Mouse (Mus musculus): ENCODE results near the gene Tbc1d13. TPM values are rescaled to one million over a fixed set of nuclear protein-coding genes. Genes with fewer than 3 reads are reported as not detected.
"Not testable (repeated sequence)": the region's sequence is repeated elsewhere in the genome, so short reads cannot be mapped to it uniquely, and the experiment has no call there.

The Tbc1d13 gene
- total and polyA plus RNA-seq, 2 experiments, result 25.8 to 42.6 TPM

DNA sequence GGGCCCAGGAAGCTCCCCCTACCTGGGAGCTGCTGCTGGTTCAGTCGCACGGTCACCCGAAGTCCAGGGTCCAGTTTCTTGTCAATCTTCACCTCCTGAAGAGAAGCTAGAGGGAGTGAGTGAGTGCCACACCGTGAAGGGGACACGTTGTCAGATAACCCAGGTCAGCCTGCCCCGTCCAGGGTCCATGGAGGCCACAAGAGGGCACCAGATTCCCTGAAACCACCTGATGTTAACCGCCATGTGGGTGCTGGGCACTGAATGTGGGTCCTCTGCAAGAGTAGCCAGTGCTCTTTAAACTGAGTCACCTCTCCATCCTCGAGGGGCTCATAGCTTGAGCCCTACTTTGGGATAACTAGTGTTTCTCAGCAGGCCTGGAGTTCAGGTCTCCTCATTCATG, 42.4 kb downstream of the Tbc1d13 start:
- Histone ChIP-seq H3K36me3 (ENCODE audit: control insufficient read depth, insufficient read depth, low read length) (0 out of 2 replicates have a peak, but pooled peaks cover 2% of the 10 kb centered on the region), H3K27ac (replicated peaks; ENCODE audit: insufficient read depth, low read depth, low read length) (no peak overlapping the region), H3K79me2 (ENCODE audit: control insufficient read depth, insufficient read depth, low read length) (peaks cover 8% of the 10 kb centered on the region; the same call in 1 of the 2 replicates), H3K4me3 (ENCODE audit: insufficient read depth, low read depth, low read length) (no peak overlapping the region), H3K27me3 (ENCODE audit: control insufficient read depth, insufficient read depth, low read length) (no peaks in the 10 kb centered on the region), H3K9ac (ENCODE audit: low read depth, low read length) (no peak overlapping the region), H3K4me1 (ENCODE audit: control insufficient read depth, insufficient read depth, low read length) (peaks cover 24% of the 10 kb centered on the region)
- no peak for TF ChIP-seq POLR2A (IDR thresholded peaks at IDR 0.05; ENCODE audit: extremely low read depth, insufficient read depth, low read length)
- peak; percentile 58 for TF ChIP-seq CTCF (IDR thresholded peaks at IDR 0.05; ENCODE audit: low read depth, low read length)
- no peak for DNase-seq (ENCODE audit: extremely low read depth, low read depth, low spot score)
- 87% methylated on average over 8 of the region's 8 CpGs for WGBS

DNA sequence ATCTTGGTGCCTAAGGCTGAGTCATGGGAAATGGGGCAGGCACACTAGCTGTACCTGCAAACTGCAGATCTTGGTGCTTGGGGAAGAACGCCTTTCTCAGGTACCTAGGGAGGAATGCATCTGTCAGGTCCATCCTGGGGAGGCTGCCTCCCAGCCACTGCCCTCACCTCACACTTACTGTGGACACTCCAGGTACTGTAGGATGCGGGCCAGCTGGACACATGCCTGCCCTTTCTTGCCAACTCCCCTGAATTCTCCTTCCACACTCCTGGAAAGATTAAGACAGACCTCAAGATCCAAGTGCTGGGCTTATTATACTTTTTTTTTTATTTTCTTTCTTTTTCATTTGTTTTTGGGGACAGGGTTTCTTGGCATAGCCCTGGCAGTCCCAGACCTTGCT, 43.0 kb downstream of the Tbc1d13 start:
- H3K36me3 ChIP-seq (ENCODE audit: control insufficient read depth, insufficient read depth, low read length), result 0 out of 2 replicates have a peak, but pooled peaks cover 2% of the 10 kb centered on the region

DNA sequence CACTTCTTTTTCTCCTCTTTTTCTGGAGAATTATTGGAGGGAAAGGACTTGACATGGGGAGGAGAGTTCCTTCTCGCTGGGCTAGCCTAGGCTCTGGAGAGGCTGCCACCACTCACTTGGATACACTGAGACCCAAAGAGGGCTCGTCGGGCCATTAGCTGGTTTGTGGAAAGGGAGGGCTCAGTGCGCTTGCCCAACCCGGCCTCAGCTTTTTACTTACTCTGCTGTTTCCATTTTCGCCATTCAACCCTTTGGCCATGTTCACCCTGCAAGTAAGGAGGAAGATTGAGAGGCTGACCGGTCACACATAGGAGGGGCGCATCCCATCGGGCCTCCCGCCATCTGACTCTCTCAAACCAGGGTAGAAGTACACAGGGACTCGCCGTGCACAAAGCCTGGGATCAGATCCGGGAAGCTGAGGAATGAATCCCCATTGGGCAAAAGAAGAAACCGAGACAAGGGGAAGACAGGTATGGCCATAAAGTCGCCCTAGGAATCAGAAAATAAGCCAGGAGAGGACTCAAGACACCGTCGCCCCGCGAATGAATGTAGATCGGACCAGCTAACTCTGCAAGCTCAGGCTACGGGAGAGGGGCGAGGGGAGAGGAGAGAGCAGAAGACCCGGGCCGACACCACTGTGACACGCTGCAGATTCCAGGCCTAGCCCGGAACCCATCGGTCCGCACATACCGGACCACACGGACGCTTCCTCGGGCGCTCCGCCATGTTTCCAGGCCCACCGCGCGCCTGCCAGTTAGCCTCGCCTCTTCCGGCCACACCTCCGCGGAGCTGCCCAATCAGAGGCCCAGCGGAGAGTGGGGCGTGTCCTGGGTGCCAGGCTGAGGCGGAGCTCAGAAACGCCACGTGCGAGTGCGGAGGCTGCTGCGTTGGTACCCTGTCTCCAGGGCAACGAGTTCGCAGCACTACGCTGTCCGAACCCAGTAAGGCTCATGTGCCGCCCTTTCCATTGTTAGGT, 44.4 kb downstream of the Tbc1d13 start, which contains the start of gene Spout1:
Gene Spout1 (minus strand): TSS at position 760 of the 976 bp plus-strand sequence.
- H3K27ac ChIP-seq (replicated peaks; ENCODE audit: insufficient read depth, low read depth, low read length), result 0 out of 2 replicates have a peak within 1 kb of the TSS, but pooled peaks have one; percentile 5
- H3K4me1 ChIP-seq (ENCODE audit: control insufficient read depth, insufficient read depth, low read length), result peaks cover 17% of the 10 kb centered on the region
- WGBS, result 2% methylated on average over 54 of the region's 54 CpGs
- H3K79me2 ChIP-seq (ENCODE audit: control insufficient read depth, insufficient read depth, low read length), result peaks cover 1% of the 10 kb centered on the region; the same call in 1 of the 2 replicates
- H3K27me3 ChIP-seq (ENCODE audit: control insufficient read depth, insufficient read depth, low read length), result no peaks in the 10 kb centered on the region
- H3K36me3 ChIP-seq (ENCODE audit: control insufficient read depth, insufficient read depth, low read length), result 0 out of 2 replicates have a peak, but pooled peaks cover 2% of the 10 kb centered on the region
- H3K9ac ChIP-seq (ENCODE audit: low read depth, low read length), result peak within 1 kb of the TSS; percentile 73
- TF ChIP-seq POLR2A (IDR thresholded peaks at IDR 0.05; ENCODE audit: extremely low read depth, insufficient read depth, low read length) (peak; percentile 61; the same call in 1 of the 2 replicates), CTCF (IDR thresholded peaks at IDR 0.05; ENCODE audit: low read depth, low read length) (no peak)
- peak within 1 kb of the TSS; percentile 70 for H3K4me3 ChIP-seq (ENCODE audit: insufficient read depth, low read depth, low read length)
- peak; percentile 86 for DNase-seq (ENCODE audit: extremely low read depth, low read depth, low spot score)

More for the DNA sequence above, 43.0 kb downstream of the Tbc1d13 start:
- Histone ChIP-seq H3K9ac (ENCODE audit: low read depth, low read length) (no peak overlapping the region), H3K4me3 (ENCODE audit: insufficient read depth, low read depth, low read length) (no peak overlapping the region), H3K4me1 (ENCODE audit: control insufficient read depth, insufficient read depth, low read length) (peaks cover 24% of the 10 kb centered on the region), H3K27ac (replicated peaks; ENCODE audit: insufficient read depth, low read depth, low read length) (no peak overlapping the region), H3K27me3 (ENCODE audit: control insufficient read depth, insufficient read depth, low read length) (no peaks in the 10 kb centered on the region), H3K79me2 (ENCODE audit: control insufficient read depth, insufficient read depth, low read length) (peaks cover 8% of the 10 kb centered on the region; the same call in 1 of the 2 replicates)
- no peak for DNase-seq (ENCODE audit: extremely low read depth, low read depth, low spot score)
- 92% methylated on average over 2 of the region's 2 CpGs for WGBS
- TF ChIP-seq CTCF (IDR thresholded peaks at IDR 0.05; ENCODE audit: low read depth, low read length) (no peak), POLR2A (IDR thresholded peaks at IDR 0.05; ENCODE audit: extremely low read depth, insufficient read depth, low read length) (no peak)

DNA sequence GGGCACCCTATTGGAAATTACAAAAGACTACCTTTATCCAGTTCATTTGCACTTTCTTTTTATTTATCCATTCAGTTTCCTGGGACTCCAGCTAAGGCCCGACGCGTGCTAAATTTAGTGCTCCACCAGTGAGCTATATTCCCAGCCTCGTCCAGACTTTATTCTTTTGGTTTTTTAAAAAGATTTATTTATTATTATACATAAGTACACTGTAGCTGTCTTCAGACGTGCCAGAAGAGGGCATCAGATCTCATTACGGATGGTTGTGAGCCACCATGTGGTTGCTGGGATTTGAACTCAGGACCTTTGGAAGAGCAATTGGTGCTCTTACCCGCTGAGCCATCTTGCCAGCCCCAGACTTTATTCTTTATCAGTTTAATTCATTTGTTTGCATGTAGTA, 45.2 kb downstream of the Tbc1d13 start:
- 56% methylated on average over 7 of the region's 7 CpGs for WGBS
- H3K27me3 ChIP-seq (ENCODE audit: control insufficient read depth, insufficient read depth, low read length); H3K27ac ChIP-seq (replicated peaks; ENCODE audit: insufficient read depth, low read depth, low read length); H3K79me2 ChIP-seq (ENCODE audit: control insufficient read depth, insufficient read depth, low read length); H3K9ac ChIP-seq (ENCODE audit: low read depth, low read length); H3K4me3 ChIP-seq (ENCODE audit: insufficient read depth, low read depth, low read length); H3K36me3 ChIP-seq (ENCODE audit: control insufficient read depth, insufficient read depth, low read length); DNase-seq (ENCODE audit: extremely low read depth, low read depth, low spot score): not testable (repeated sequence)
- peaks cover 17% of the 10 kb centered on the region for H3K4me1 ChIP-seq (ENCODE audit: control insufficient read depth, insufficient read depth, low read length)

DNA sequence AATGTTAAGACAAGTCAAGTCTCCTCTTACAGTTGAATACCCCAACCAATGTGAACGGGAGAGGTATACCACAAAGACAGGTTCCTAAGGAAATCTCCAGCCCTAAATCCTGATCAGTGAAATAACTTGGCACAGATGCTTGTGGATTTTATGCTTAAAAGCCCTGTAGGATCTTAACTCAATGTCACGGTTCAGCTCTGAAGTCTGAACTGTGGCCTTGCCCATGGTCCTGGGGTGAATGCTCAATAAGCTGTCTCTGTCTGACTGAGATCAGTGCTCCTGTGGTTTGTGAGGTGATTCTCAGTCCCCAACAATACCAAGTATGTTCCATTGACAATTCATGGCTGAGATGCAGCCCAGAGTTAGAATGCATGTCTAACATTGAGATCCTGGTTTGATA, 48.9 kb downstream of the Tbc1d13 start:
- Histone ChIP-seq H3K36me3 (ENCODE audit: control insufficient read depth, insufficient read depth, low read length) (peaks cover 16% of the 10 kb centered on the region), H3K27me3 (ENCODE audit: control insufficient read depth, insufficient read depth, low read length) (no peaks in the 10 kb centered on the region), H3K4me3 (ENCODE audit: insufficient read depth, low read depth, low read length) (no peak overlapping the region), H3K9ac (ENCODE audit: low read depth, low read length) (no peak overlapping the region), H3K4me1 (ENCODE audit: control insufficient read depth, insufficient read depth, low read length) (peaks cover 5% of the 10 kb centered on the region), H3K79me2 (ENCODE audit: control insufficient read depth, insufficient read depth, low read length) (no peaks in the 10 kb centered on the region), H3K27ac (replicated peaks; ENCODE audit: insufficient read depth, low read depth, low read length) (no peak overlapping the region)
- 81% methylated on average over 2 of the region's 2 CpGs for WGBS
- DNase-seq (ENCODE audit: extremely low read depth, low read depth, low spot score), result no peak
- TF ChIP-seq CTCF (IDR thresholded peaks at IDR 0.05; ENCODE audit: low read depth, low read length) (no peak), POLR2A (IDR thresholded peaks at IDR 0.05; ENCODE audit: extremely low read depth, insufficient read depth, low read length) (no peak)

Measured in liver, adult 2 months (tissue).